Mouse (Mus musculus): ENCODE results near the gene Gpr179.

Gene Gpr179

DNA sequence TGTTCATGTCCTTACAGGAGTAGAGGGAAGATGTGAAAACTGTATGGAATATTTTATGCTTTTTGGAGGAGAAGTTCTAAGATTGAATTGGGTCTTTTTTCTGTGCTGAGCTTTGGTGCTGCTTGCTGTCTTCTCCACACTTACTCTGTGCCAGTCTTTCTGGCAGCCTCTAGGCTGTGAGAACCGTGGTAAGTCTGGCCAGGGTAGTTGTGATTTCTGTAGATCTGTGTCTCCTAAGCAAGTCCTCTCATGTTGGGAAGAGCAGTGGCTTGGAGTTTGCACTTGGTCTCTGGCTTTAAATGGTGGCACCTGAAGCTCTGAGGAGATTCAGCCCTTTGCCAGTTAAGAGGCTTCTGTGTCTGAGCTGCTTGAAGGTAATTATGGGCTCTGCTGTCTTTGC, 13.7 kb upstream of the Gpr179 start:
- CTCF ChIA-PET, result interaction anchor here in 2 of 4 experiments (0.5 to 1.2 kb wide), 2 partner anchors 267 to 581 kb away, joined by 3 to 6 read pairs; no protein-coding TSS in a partner anchor
- POLR2A ChIA-PET, result interaction anchor here in 3 of 4 experiments (0.6 to 1.5 kb wide), 7 partner anchors 15 to 204 kb away, joined by 3 to 9 read pairs (median 3); no protein-coding TSS in a partner anchor

DNA sequence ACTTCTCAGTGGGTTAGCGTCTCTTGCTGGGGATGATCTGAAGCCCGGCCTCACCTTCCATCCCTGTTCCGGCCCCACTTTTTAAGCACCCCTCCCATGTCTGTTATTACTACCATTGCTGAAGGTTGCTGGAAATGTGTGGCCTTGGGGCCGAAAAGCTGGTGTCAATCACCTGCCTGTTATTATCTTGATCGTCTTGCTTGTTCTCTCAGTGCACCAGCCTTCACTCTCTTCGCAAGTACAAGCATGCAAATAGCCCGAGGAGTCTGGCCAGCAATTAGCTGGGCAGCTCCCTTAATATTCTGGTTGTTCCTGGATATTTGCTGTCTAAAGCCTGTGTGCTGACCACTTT, 11.7 kb upstream of the Gpr179 start:
- ChIA-PET POLR2A (interaction anchor here (0.6 to 2.9 kb wide), 34 partner anchors 8 to 1474 kb away, joined by 3 to 13 read pairs (median 4); partner anchors contain the start of genes Mrpl45 (in 2 of the 4) and Arhgap23 (in 1 of the 4)), CTCF (interaction anchor here (0.5 to 1.8 kb wide), 17 partner anchors 14 to 444 kb away, joined by 3 to 6 read pairs (median 3); partner anchors contain the start of gene Lrrc46 (in 1 of the 4))

DNA sequence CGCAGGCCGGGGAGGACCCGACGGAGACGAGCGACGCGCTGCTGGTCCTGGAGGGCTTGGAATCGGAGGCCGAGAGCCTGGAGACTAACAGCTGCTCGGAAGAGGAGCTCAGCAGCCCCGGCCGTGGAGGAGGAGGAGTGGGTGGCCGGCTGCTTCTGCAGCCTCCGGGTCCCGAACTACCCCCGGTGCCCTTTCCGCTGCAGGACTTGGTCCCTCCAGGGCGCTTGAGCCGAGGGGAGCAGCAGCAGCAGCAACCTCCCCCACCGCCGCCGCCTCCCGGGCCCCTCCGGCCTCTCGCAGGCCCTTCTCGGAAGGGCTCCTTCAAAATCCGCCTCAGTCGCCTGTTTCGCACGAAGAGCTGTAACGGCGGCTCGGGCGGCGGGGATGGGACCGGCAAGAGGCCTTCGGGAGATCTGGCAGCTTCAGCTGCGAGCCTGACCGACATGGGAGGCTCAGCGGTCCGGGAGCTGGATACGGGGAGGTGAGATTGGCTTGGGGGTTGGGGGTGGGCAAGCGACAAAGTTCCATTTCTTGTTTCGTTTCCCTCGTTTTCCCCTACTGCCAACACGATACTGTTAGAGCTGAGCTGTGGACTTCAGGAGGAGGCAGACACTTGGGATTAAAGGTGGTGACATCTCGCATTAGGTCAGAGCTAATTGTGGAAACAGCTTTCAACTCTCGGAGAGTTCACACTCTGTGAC, 11.2 kb upstream of the Gpr179 start:
- CTCF ChIA-PET, result interaction anchor here (0.5 to 1.8 kb wide), 18 partner anchors 14 to 349 kb away, joined by 3 to 5 read pairs (median 3); partner anchors contain the start of gene Lrrc46 (in 1 of the 4)

DNA sequence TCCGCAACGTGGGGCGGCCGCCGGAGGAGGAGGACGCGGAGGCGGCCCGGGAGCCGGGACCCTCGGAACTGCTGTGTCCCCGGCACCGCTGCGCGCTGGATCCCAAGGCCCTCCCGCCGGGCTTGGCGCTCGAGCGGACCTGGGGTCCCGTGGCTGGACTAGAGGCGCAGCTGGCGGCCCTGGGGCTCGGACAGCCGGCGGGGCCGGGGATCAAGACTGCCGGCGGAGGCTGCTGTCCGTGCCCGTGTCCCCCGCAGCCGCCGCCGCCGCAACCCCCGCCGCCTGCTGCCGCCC, 10.7 kb upstream of the Gpr179 start:
- ChIA-PET CTCF (interaction anchor here in 3 of 4 experiments (0.7 to 1.8 kb wide), 11 partner anchors 15 to 127 kb away, joined by 3 to 6 read pairs (median 4); no protein-coding TSS in a partner anchor), POLR2A (interaction anchor here (0.6 to 2.9 kb wide), 31 partner anchors 9 to 240 kb away, joined by 3 to 13 read pairs (median 4); partner anchors contain the start of genes Arhgap23 (in 2 of the 4) and Mrpl45 (in 1 of the 4))

More for the DNA sequence above, 11.2 kb upstream of the Gpr179 start:
- POLR2A ChIA-PET, result interaction anchor here (0.6 to 2.9 kb wide), 44 partner anchors 9 to 1474 kb away, joined by 3 to 13 read pairs (median 4); partner anchors contain the start of genes Mrpl45 (in 2 of the 4) and Arhgap23 (in 1 of the 4)

DNA sequence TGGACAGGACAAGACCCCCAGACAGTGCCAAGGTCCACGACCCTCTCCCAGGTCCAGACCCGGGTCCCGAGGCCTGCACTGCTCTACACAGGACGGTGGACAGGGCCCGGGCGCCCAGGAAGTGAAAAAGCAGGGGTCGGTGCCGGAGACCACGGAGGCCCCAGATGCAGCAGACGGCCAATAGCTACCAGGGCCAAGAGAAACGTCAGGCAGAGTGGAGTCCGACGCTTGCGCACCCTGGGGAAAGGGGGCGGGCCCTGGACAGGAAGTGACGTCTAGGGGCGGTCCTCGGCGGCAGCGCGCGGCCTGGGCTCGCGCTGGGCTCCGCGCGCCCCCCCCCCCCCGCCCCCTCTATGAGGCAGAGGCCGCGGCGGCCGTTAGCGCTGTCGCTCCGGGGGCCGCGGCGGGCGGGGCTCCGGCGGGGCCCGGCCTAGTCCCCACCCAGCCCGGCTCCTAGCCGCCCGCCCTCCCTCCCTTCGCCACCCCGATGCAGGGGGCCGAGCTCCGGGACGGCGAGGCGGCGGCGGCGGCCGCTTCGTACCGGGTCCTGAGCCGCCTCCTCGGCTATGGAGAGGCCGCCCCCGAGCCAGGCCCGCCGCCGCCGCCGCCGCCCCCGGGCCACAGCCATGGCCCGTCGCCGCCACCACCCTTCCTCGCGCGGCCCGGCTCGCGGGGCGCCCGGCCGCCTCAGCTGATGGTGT, 10.2 kb upstream of the Gpr179 start, which contains the start of gene Socs7:
Gene Socs7 (plus strand): TSS at position 604 of the 701 bp plus-strand sequence.
- ChIA-PET POLR2A (interaction anchor here (0.5 to 2.9 kb wide), 46 partner anchors 9 to 264 kb away, joined by 3 to 13 read pairs (median 4); partner anchors contain the start of genes Arhgap23 (in 2 of the 4) and Mrpl45 (in 1 of the 4)), CTCF (interaction anchor here (0.6 to 1.8 kb wide), 18 partner anchors 14 to 283 kb away, joined by 3 to 7 read pairs (median 4); no protein-coding TSS in a partner anchor)

DNA sequence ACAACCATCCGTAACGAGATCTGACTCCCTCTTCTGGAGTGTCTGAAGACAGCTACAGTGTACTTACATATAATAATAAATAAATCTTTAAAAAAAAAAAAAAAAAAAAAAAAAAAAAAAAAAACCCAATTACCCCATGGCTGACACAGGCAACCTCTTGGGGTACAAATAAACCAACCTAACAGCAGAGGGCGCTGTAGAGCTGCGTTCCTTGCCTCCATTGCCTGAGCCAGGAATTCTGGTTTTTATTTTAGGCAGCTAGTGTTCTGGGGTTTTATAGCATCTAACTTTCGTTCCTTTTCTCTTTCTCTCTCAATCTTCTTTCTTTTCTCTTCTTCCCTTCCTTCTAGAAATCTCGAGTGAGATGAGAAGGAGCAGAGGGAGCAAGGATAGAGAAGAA, 5.8 kb upstream of the Gpr179 start:
- POLR2A ChIA-PET, result interaction anchor here in 3 of 4 experiments (0.7 to 1.8 kb wide), 9 partner anchors 9 to 307 kb away, joined by 3 to 4 read pairs (median 3); no protein-coding TSS in a partner anchor

DNA sequence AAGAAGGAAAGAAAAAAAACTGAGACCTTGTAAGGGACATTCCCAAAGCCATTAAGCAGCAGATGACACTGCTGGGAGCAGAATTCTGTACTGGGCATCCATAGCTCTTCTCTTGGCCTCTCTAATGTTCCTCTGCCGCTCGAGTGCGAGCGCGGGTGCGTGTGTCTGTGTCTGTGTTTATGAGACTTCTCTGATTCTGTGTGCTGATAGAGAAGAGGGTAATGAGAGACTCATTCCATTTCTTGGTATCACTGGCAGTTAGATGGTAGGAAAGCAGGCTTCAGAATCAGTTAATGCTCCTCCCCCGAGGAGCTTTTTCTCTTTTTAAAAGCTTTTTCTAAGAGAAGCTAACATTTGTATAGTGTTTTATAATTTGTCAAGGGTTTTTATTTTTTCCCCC, 3.4 kb upstream of the Gpr179 start:
- CTCF ChIA-PET, result interaction anchor here (0.6 to 1.3 kb wide), 9 partner anchors 9 to 458 kb away, joined by 3 to 4 read pairs (median 3); no protein-coding TSS in a partner anchor
- POLR2A ChIA-PET, result interaction anchor here in 3 of 4 experiments (0.5 to 1.6 kb wide), 9 partner anchors 11 to 114 kb away, joined by 3 to 4 read pairs (median 3); no protein-coding TSS in a partner anchor

More for the DNA sequence above, 5.8 kb upstream of the Gpr179 start:
- CTCF ChIA-PET, result interaction anchor here (0.5 to 2.8 kb wide), 31 partner anchors 10 to 1000 kb away, joined by 3 to 28 read pairs (median 3); no protein-coding TSS in a partner anchor

DNA sequence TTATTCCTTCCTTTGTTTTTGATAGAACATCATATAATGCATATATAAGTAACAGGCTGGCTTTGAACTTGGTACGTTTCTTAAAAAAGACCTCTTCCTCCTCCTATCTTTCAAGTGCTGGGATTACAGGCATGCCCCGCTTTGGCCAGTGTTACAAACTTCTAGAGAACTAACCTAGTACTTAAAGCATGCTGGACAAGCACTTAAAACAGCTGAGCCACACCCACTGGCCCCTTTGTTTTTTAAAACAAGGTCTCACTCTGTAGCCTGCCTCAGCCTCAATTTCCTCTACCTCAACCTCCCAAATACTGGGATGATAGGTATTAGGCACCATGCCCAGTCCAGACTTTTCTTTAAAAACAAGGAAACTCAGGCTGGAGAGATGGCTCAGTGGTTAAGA, 2.8 kb upstream of the Gpr179 start:
- CTCF ChIA-PET, result interaction anchor here (0.6 to 1.3 kb wide), 9 partner anchors 9 to 458 kb away, joined by 3 to 4 read pairs (median 3); no protein-coding TSS in a partner anchor

DNA sequence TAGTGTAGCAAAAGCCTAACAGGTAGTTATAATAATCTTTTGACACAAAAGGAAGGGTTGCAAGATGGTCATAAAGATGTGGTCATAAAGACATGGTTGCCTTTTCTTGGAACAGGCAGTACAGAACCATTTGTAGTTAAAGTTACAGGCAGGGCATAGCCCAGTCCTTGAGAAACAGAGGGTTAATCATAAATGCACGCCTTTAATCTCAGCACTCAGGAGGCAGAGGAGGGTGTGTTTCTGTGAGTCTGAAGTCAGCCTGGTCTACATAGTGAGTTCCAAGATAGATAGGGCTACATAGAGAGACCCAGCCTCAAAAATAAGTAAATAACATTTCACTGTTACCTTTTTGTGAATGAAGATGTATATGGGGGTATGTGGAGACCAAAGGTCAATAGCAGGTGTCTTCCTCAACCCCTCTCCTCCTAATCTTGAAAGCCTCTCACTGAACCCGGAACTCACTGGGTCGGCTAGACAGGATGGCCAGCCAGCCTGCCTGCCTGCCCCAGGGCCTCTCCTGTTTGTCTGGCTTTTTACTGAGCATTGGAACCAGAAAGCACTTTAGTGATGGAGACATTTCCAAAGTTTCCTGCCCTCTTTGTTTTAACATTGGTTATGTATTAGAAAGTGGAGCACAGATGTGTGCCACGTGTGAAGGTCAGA, 1.2 kb upstream of the Gpr179 start:
- POLR2A ChIA-PET, result interaction anchor here in 1 of 4 experiments (0.9 to 1.5 kb wide), 2 partner anchors 23 to 33 kb away, joined by 3 read pairs; no protein-coding TSS in a partner anchor
- CTCF ChIA-PET, result no interaction called here

More for the DNA sequence above, 2.8 kb upstream of the Gpr179 start:
- POLR2A ChIA-PET, result interaction anchor here in 3 of 4 experiments (0.5 to 1.6 kb wide), 8 partner anchors 10 to 114 kb away, joined by 3 to 4 read pairs (median 3); no protein-coding TSS in a partner anchor

DNA sequence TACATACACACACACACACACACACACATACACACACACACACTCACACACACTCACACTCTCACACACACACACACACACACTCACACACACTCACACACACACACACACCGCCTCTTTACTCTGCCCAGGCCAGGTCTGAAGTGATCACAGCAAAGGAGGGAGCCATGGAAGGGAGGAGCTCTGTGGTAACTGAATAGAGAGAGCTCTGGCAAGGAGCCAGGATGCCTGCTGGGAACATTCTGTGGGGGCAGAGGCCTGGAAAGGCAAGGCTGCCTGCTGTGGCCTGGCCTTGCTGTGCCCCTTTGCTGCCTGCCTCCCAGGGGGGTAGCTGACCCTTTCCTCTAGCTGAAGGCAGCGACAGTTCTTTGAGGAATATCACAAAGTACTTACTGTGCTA, 1.8 kb downstream of the Gpr179 start:
- ChIA-PET POLR2A (interaction anchor here in 3 of 4 experiments (0.5 to 1.5 kb wide), 16 partner anchors 11 to 438 kb away, joined by 3 to 6 read pairs (median 3); partner anchors contain the start of genes Lrrc46 (in 1 of the 3), Mrpl10 (in 1 of the 3) and Socs7 (in 1 of the 3)), CTCF (interaction anchor here in 1 of 4 experiments (0.5 to 1.4 kb wide), 5 partner anchors 10 to 104 kb away, joined by 3 to 6 read pairs (median 4); no protein-coding TSS in a partner anchor)

DNA sequence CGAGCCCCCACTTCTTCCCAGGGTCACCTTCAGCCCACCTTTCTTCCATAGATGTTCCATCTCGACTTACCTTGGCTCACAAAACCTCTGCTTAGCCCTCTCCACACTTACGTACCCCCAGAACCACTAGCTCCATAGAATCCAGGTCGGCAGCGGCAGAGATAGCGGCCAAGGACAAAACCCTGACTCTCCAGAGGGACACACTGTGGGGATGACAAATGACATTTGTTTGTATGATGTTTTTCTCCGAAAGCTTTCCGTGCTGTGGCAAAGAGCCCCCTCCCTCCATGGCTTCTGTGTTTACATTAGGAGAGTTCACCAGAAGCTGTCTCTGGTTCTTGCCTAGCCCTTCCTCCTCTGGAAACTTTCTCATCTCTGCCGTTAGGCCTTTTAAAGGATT, 4.6 kb downstream of the Gpr179 start:
- ChIA-PET CTCF (interaction anchor here in 3 of 4 experiments (0.6 to 2.3 kb wide), 9 partner anchors 11 to 1140 kb away, joined by 3 to 7 read pairs (median 3); partner anchors contain the start of gene Socs7 (in 1 of the 3)), POLR2A (interaction anchor here in 2 of 4 experiments (0.6 to 1.6 kb wide), 5 partner anchors 15 to 277 kb away, joined by 3 to 8 read pairs (median 3); partner anchors contain the start of genes Arhgap23 (in 1 of the 2) and Socs7 (in 1 of the 2))

DNA sequence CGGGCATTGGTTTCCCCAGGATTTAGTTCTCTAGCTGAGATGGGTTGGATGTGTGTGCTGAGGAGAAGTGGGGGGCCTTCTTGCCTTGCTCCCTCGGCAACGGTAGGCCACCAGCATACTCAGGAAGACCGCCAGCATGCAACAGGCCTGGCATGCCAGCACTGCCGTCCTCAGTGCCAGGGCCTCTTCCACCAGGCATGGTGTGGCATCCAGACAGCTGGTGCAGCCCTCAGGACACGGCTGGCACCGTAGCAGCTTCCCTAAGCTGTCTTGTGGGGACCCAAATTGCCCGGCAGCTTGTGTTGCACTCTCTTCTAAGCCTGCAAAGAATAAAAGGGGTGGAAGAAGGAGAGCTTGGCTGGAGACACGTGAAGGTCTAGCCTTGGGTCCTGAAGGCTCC, 5.5 kb downstream of the Gpr179 start:
- POLR2A ChIA-PET, result interaction anchor here in 2 of 4 experiments (1.0 to 3.3 kb wide), 4 partner anchors 11 to 69 kb away, joined by 3 to 24 read pairs (median 8); partner anchors contain the start of gene Arhgap23 (in 1 of the 2)
- CTCF ChIA-PET, result interaction anchor here in 3 of 4 experiments (0.5 to 2.3 kb wide), 6 partner anchors 8 to 447 kb away, joined by 3 to 12 read pairs (median 4); no protein-coding TSS in a partner anchor

DNA sequence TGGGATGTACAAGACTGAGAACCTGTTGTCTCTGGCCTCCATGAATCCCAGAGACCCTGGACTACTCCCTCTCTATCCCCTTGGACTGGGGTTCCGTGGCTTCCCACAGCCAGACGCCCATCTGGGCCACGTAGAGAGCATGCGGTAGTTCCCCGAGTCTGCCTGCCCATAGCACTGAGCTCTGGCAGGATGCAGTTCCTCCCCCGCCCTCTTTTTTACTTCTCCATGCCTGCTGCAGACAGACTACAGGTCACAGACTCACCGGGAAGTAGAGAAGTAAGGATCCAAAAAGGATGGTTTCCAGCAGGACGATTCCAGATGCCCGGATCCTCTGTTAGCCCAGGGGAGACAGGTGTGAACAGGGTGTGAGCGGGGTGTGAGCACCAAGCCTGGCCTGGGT, 6.4 kb downstream of the Gpr179 start:
- ChIA-PET POLR2A (interaction anchor here in 3 of 4 experiments (0.6 to 3.3 kb wide), 13 partner anchors 9 to 255 kb away, joined by 3 to 24 read pairs (median 4); partner anchors contain the start of genes Arhgap23 (in 1 of the 3) and Mrpl45 (in 1 of the 3)), CTCF (interaction anchor here (0.6 to 3.3 kb wide), 13 partner anchors 9 to 455 kb away, joined by 3 to 35 read pairs (median 4); partner anchors contain the start of gene Socs7 (in 1 of the 4))

DNA sequence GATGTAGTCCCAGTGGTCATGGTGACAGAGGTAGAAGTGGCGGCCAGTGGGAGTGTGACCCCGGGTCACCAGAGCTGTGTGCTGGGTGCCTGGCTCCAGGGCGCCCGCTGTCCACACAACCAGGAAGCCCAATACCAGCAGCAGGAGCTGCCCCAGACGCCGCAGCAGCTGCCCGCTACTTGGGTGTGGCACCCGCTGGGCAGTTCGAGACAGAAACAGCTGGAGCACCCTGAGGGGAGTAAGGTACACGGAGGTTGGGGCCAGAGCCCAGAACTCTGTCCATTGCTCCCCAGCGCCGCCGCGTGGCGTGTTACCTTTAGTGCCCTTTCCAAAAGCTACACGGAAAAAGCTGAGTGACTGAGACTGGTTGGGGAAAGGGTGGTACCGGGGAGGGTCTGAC, 8.3 kb downstream of the Gpr179 start:
- POLR2A ChIA-PET, result interaction anchor here (0.6 to 3.3 kb wide), 36 partner anchors 8 to 616 kb away, joined by 3 to 24 read pairs (median 4); partner anchors contain the start of genes Mrpl45 (in 3 of the 4), Arhgap23 (in 1 of the 4) and Socs7 (in 1 of the 4)
- CTCF ChIA-PET, result interaction anchor here (0.5 to 3.3 kb wide), 65 partner anchors 8 to 895 kb away, joined by 3 to 35 read pairs (median 4); partner anchors contain the start of genes Kpnb1 (in 1 of the 4) and Socs7 (in 1 of the 4)

DNA sequence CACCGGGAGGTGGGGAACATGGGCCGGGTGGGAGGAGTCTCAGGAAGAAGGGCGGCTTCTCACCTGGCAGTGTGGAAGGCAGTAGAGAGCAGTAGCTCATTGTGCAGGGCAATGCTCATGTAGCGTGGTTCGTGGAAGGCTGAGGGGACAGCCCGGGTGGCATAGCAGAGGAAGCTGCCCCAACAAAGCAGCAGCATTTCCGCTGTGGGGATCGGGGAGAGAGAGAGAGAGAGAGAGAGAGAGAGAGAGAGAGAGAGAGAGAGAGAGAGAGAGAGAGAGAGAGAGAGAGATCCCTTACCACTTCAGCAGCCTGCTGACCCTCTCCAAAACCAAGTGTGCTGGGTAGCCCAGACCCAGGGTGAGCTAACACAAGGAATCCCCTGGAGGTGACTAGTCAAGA, 8.7 kb downstream of the Gpr179 start:
- CTCF ChIA-PET, result interaction anchor here (0.5 to 3.3 kb wide), 47 partner anchors 7 to 895 kb away, joined by 3 to 35 read pairs (median 4); partner anchors contain the start of genes Kpnb1 (in 1 of the 4) and Socs7 (in 1 of the 4)
- POLR2A ChIA-PET, result interaction anchor here (0.6 to 3.3 kb wide), 26 partner anchors 8 to 616 kb away, joined by 3 to 24 read pairs (median 5); partner anchors contain the start of genes Mrpl45 (in 3 of the 4), Arhgap23 (in 1 of the 4) and Socs7 (in 1 of the 4)

DNA sequence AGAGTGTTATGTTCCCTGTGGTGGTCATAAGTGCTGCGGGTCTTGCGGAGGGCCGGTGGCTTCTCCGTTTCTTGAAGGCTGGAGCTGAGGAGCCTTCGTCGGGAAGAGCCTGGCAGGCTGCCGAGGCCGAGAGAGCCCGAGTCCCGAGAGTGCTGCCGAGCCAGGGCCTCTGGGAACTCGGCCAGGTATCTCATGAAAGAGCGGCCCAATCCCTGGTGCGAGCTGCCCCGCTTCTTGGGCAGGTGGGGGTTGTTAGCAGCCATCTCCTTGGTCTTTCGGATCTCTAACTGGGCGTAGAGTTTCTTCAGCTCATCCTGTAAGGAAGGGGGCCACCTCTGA, 12.9 kb downstream of the Gpr179 start:
- ChIA-PET POLR2A (interaction anchor here in 3 of 4 experiments (0.5 to 1.0 kb wide), 6 partner anchors 10 to 410 kb away, joined by 3 to 6 read pairs (median 4); no protein-coding TSS in a partner anchor), CTCF (interaction anchor here in 1 of 4 experiments (0.5 to 0.6 kb wide), 2 partner anchors 168 to 619 kb away, joined by 3 to 4 read pairs; no protein-coding TSS in a partner anchor)
